Mouse (Mus musculus) lung, adult 2 months (tissue): ENCODE data around the gene Dnajc12. TPM values are rescaled to one million over a fixed set of nuclear protein-coding genes. Genes with fewer than 3 reads are reported as not detected.
A peak's percentile ranks its signal among the peaks of the same experiment; 100 is the strongest.
"Not testable (repeated sequence)": the region's sequence is repeated elsewhere in the genome, so short reads cannot be mapped to it uniquely, and the experiment has no call there.

Source experiments
- DNase-seq: peaks from one replicate; pipeline ENCODE4 v3.0.0; 2022
- H3K4me1 ChIP-seq: fragments of 200-500 bp; 2 replicates; pipeline ENCODE4 v1.6.1; 2011; ENCODE audit warnings: low read length; ENCODE audit not compliant: control insufficient read depth, insufficient read depth
- H3K4me3 ChIP-seq: fragments of 200-500 bp; replicated peaks from 2 replicates; pipeline ENCODE3; 2011; ENCODE audit warnings: low read depth, mild to moderate bottlenecking, control low read depth, low read length; ENCODE audit errors: extremely low read depth
- CTCF ChIP-seq: fragments of 200-500 bp; IDR thresholded peaks from 2 replicates; pipeline ENCODE4 v1.5.1; 2011; ENCODE audit warnings: mild to moderate bottlenecking, low read length, control low read depth; ENCODE audit not compliant: insufficient read depth
- POLR2A ChIP-seq: fragments of 200-500 bp; IDR thresholded peaks from 2 replicates; pipeline ENCODE4 v1.6.1; 2011; ENCODE audit warnings: low read depth, mild to moderate bottlenecking, control low read depth, low read length, borderline replicate concordance; ENCODE audit errors: extremely low read depth
- WGBS: fragments of 180-500 bp; shearing (Covaris S2); methylation state at CpG from one replicate; pipeline ENCODE4 v1.1.7; 2018; 5-methylcytosine and 5-hydroxymethylcytosine counted together
- polyA plus RNA-seq: library from polyadenylated mRNA; depleted of rRNA; stranded (reverse); fragments of >200 nt; gene quantifications from 2 replicates; pipeline ENCODE4 v1.2.3, GENCODE M21; 2012

Dnajc12 gene
- polyA plus RNA-seq, 1 experiment, result 2.8 TPM

GRCm38 (mm10) chr10:63352111-63352510 lies 30.1 kb upstream of the Dnajc12 start:
- no peak for DNase-seq
- WGBS, result 70% methylated on average over 5 of the region's 5 CpGs
- no peak for TF ChIP-seq CTCF
- TF ChIP-seq POLR2A, result no peak
- Histone ChIP-seq H3K4me3 (no peak overlapping the region), H3K4me1 (no peaks in the 10 kb centered on the region)

- TF ChIP-seq POLR2A (no peak), CTCF (no peak)
- 33% methylated on average over 1 of the region's 1 CpGs for WGBS
Observed at GRCm38 (mm10) chr10:63360502-63360901, 21.7 kb upstream of the Dnajc12 start.

GRCm38 (mm10) chr10:63365918-63366455 lies 16.3 kb upstream of the Dnajc12 start:
- Histone ChIP-seq H3K4me3 (no peak overlapping the region), H3K4me1 (no peaks in the 10 kb centered on the region)
- no peak for DNase-seq
- TF ChIP-seq CTCF (no peak), POLR2A (no peak)
- 59% methylated on average over 7 of the region's 7 CpGs for WGBS

More at GRCm38 (mm10) chr10:63360502-63360901, 21.7 kb upstream of the Dnajc12 start:
- H3K4me3 ChIP-seq, result no peak overlapping the region
- no peak for DNase-seq
- no peaks in the 10 kb centered on the region for H3K4me1 ChIP-seq

GRCm38 (mm10) chr10:63367386-63367785 lies 14.9 kb upstream of the Dnajc12 start:
- WGBS, result 74% methylated on average over 6 of the region's 6 CpGs
- DNase-seq, result no peak
- no peaks in the 10 kb centered on the region for H3K4me1 ChIP-seq
- TF ChIP-seq CTCF, result no peak
- no peak for TF ChIP-seq POLR2A
- H3K4me3 ChIP-seq, result no peak overlapping the region

- peak; percentile 33 for DNase-seq
- no peak overlapping the region for H3K4me3 ChIP-seq
- WGBS, result 57% methylated on average over 3 of the region's 3 CpGs
- TF ChIP-seq CTCF (no peak), POLR2A (no peak)
- H3K4me1 ChIP-seq, result no peaks in the 10 kb centered on the region
Observed at GRCm38 (mm10) chr10:63368041-63368440, 14.2 kb upstream of the Dnajc12 start.

- no peak for DNase-seq
- Histone ChIP-seq H3K4me1 (no peaks in the 10 kb centered on the region), H3K4me3 (no peak overlapping the region)
- TF ChIP-seq CTCF (no peak), POLR2A (no peak)
- WGBS, result 86% methylated on average over 5 of the region's 5 CpGs
Observed at GRCm38 (mm10) chr10:63376303-63376702, 5.9 kb upstream of the Dnajc12 start.

GRCm38 (mm10) chr10:63377468-63377867 lies 4.8 kb upstream of the Dnajc12 start:
- 0 out of 2 replicates have a peak, but pooled peaks cover 4% of the 10 kb centered on the region for H3K4me1 ChIP-seq
- peak; percentile 35 for TF ChIP-seq CTCF
- no peak for TF ChIP-seq POLR2A
- no peak overlapping the region for H3K4me3 ChIP-seq
- 17% methylated on average over 9 of the region's 9 CpGs for WGBS
- DNase-seq, result peak; percentile 45

- DNase-seq, result no peak
- H3K4me3 ChIP-seq, result no peak overlapping the region
- 58% methylated on average over 6 of the region's 6 CpGs for WGBS
- TF ChIP-seq CTCF, result no peak
- no peak for TF ChIP-seq POLR2A
- 0 out of 2 replicates have a peak, but pooled peaks cover 4% of the 10 kb centered on the region for H3K4me1 ChIP-seq
Observed at GRCm38 (mm10) chr10:63378948-63379680, 3.1 kb upstream of the Dnajc12 start.

- H3K4me1 ChIP-seq, result 0 out of 2 replicates have a peak, but pooled peaks cover 4% of the 10 kb centered on the region
- H3K4me3 ChIP-seq, result peak within 1 kb of the TSS; percentile 92
- TF ChIP-seq POLR2A (no peak), CTCF (no peak)
- 7% methylated on average over 24 of the region's 24 CpGs for WGBS
- DNase-seq, result peak; percentile 26
Observed at GRCm38 (mm10) chr10:63381498-63382280, 554 bp upstream of the Dnajc12 start, which contains the start of gene Sirt1. TSS of gene Sirt1 (minus strand) at chr10:63381704.

- not testable (repeated sequence) for H3K4me1 ChIP-seq, DNase-seq, H3K4me3 ChIP-seq
- 31% methylated on average over 5 of the region's 5 CpGs for WGBS
Observed at GRCm38 (mm10) chr10:63385897-63386296, 3.7 kb downstream of the Dnajc12 start.
